Mouse (Mus musculus): ENCODE results near the gene Cpm. TPM values are rescaled to one million over a fixed set of nuclear protein-coding genes. Genes with fewer than 3 reads are reported as not detected.

Cpm gene
- polyA plus RNA-seq, 1 experiment from 2014 or later: 83.7 TPM

DNA sequence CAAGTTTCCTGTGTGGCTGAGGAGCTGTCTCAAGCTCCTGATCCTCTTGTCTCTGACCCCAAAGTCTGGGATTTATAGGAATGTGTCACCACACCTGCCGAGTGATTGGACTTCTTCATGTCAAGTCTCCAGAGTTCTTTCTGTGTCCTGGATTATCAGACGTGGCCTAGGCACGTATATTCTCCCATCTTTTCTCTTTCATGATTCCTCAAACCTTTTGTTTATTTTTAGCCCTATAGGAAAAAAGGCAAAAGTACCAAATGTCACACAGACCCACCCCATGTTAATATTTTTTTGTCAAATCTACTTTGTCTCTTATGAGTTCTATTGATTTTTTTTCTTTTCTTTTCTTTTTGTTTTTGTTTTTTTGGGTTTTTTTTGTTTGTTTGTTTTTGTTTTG, 19.3 kb downstream of the Cpm start:
- H3K27ac ChIP-seq (ENCODE audit: low read length): no peak overlapping the region
- no peaks in the 10 kb centered on the region for H3K36me3 ChIP-seq (ENCODE audit: control insufficient read depth, insufficient read depth, low read length)
- H3K9me3 ChIP-seq (ENCODE audit: control insufficient read depth, low read length): no peaks in the 10 kb centered on the region
- ATAC-seq (ENCODE audit: low read depth): no peak
- H3K27me3 ChIP-seq (ENCODE audit: control insufficient read depth, insufficient read depth, low read depth, low read length): no peaks in the 10 kb centered on the region
- WGBS: 69% methylated on average over 3 of the region's 3 CpGs
- no peak overlapping the region for H3K9ac ChIP-seq (ENCODE audit: low read length)
- H3K4me2 ChIP-seq (ENCODE audit: low read depth, low read length): no peak overlapping the region
- H3K4me3 ChIP-seq (ENCODE audit: low read length): no peak overlapping the region
- no peaks in the 10 kb centered on the region for H3K4me1 ChIP-seq (replicated peaks; ENCODE audit: control insufficient read depth, insufficient read depth, low read length)

DNA sequence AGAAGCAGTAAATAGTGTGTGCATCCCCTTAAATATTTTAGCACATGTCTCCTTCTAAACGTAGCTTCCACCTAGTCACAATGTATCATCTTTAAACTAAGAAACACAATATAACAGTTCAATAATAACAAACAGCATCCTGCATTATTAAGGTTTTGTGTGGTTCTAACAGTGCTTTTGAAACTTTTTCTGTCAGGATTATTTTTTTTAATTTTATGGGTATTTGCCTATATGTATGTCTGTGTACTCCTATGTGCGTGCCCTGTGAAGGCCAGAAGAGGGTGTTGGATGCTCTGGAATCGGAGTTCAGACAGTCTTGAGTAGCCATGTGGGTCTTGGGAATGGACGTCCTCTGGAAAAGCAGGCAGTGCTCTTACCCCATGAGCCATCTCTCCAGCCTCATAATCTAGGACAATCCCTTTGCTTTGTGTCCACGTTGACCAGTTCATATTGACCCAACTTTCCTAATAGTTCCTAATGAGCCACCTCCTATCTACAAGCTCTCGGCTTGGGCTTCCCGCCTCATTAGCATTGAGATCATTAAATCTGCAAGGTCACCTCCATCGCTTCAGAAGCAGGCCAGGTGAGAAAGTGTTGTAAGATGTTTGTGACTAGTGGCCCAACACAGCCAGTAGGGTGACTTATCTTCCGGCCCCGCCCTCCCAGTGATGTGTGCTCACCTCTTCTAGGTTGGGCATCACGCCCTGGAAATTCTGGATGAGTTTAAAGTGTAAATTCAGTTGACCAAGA, 20.2 kb downstream of the Cpm start:
- no peaks in the 10 kb centered on the region for H3K27me3 ChIP-seq (ENCODE audit: control insufficient read depth, insufficient read depth, low read depth, low read length)
- 85% methylated on average over 11 of the region's 11 CpGs for WGBS
- no peak overlapping the region for H3K4me2 ChIP-seq (ENCODE audit: low read depth, low read length)
- no peak overlapping the region for H3K4me3 ChIP-seq (ENCODE audit: low read length)
- no peak overlapping the region for H3K27ac ChIP-seq (ENCODE audit: low read length)
- H3K4me1 ChIP-seq (replicated peaks; ENCODE audit: control insufficient read depth, insufficient read depth, low read length): no peaks in the 10 kb centered on the region
- no peak overlapping the region for H3K9ac ChIP-seq (ENCODE audit: low read length)
- no peaks in the 10 kb centered on the region for H3K9me3 ChIP-seq (ENCODE audit: control insufficient read depth, low read length)
- ATAC-seq (ENCODE audit: low read depth): no peak
- H3K36me3 ChIP-seq (ENCODE audit: control insufficient read depth, insufficient read depth, low read length): no peaks in the 10 kb centered on the region

DNA sequence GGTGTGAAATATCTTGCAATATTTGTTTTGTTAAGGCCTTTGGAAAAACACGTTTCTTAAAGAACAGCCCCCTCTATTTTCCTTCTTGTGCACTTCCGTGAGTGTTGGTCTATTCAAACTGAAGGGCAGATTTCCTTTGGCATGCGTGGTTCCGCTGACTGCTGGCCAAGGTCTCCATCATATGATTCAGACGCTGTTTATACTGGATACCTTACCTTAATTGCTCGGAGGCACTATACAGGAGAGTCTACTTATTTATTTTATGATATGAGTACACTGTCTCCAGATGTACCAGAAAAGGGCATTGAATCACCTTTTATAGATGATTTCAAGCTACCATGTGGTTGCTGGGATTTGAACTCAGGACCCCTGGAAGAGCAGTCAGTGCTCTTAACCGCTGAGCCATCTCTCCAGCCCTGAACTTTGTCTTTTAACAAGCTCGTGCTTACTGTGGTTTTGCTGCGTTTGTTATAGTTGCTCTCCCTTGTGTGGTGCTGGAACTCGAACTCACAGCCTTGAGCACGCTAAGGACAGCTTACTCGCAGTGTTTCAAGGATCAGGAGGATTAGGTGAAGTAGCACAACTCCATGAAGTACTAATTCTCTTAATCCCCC, 20.8 kb downstream of the Cpm start:
- Histone ChIP-seq H3K9me3 (ENCODE audit: control insufficient read depth, low read length) (no peaks in the 10 kb centered on the region), H3K4me1 (replicated peaks; ENCODE audit: control insufficient read depth, insufficient read depth, low read length) (no peaks in the 10 kb centered on the region), H3K4me3 (ENCODE audit: low read length) (no peak overlapping the region), H3K36me3 (ENCODE audit: control insufficient read depth, insufficient read depth, low read length) (no peaks in the 10 kb centered on the region), H3K9ac (ENCODE audit: low read length) (no peak overlapping the region), H3K27ac (ENCODE audit: low read length) (no peak overlapping the region), H3K4me2 (ENCODE audit: low read depth, low read length) (no peak overlapping the region), H3K27me3 (ENCODE audit: control insufficient read depth, insufficient read depth, low read depth, low read length) (no peaks in the 10 kb centered on the region)
- ATAC-seq (ENCODE audit: low read depth): no peak
- 83% methylated on average over 12 of the region's 12 CpGs for WGBS

DNA sequence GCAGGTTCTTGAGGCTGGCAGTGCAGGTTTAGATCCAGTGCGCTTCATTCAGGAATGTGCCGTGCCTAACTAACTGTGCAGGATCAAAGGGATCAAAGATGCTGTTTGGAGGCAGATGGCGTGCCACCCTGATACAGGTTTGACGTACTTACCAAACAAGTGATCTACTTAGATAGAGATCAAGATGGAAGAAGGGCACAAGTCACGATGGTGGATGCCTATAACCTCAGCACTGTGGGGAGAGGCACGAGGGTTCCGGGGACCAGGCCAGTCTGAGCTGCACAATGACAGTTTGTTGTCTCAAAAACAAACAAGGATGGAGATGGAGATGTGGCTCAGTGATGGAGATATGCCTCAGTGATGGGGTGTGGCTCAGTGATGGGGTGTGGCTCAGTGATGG, 21.4 kb downstream of the Cpm start:
- WGBS: 77% methylated on average over 7 of the region's 7 CpGs
- Histone ChIP-seq H3K9ac (ENCODE audit: low read length) (no peak overlapping the region), H3K4me3 (ENCODE audit: low read length) (no peak overlapping the region), H3K27ac (ENCODE audit: low read length) (no peak overlapping the region), H3K4me2 (ENCODE audit: low read depth, low read length) (no peak overlapping the region), H3K36me3 (ENCODE audit: control insufficient read depth, insufficient read depth, low read length) (no peaks in the 10 kb centered on the region), H3K4me1 (replicated peaks; ENCODE audit: control insufficient read depth, insufficient read depth, low read length) (no peaks in the 10 kb centered on the region), H3K9me3 (ENCODE audit: control insufficient read depth, low read length) (no peaks in the 10 kb centered on the region), H3K27me3 (ENCODE audit: control insufficient read depth, insufficient read depth, low read depth, low read length) (no peaks in the 10 kb centered on the region)
- no peak for ATAC-seq (ENCODE audit: low read depth)

DNA sequence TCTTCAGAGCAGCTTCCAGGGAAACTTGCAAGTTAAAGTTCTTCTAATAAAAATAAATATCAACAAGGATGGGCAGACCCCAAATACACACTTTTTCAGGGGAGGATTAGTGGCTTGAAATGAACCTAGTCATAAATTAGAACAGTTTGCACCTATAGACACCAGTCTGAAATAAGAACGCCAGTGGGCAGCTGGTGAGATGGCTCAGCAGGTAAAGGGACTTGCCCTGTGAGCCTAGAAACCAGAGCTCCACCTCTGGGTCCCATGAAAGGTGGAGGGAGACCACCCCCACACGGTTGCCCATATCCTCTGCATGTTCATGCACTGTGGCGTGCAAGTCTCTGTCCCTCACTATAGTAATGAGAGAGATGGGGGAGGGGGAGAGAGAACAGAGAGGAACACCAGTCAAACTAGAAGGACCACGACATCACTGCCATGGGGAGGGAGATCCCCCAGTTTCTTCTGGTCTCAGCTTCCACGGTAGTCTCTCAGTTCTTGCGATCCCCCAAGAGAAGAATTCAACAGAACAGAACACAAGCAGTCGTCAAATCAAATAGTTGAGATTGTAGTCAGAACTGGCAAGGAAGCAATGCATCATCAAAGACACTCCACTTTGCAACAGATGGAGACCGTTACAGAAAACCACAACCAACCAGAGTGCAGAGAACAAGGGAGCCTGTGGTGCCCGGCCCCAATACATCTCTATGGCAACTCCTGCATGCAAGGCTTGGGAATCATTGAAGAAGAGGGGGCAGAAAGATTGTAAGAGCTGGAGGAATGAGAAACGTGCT, 22.5 kb downstream of the Cpm start:
- Histone ChIP-seq H3K36me3 (ENCODE audit: control insufficient read depth, insufficient read depth, low read length) (no peaks in the 10 kb centered on the region), H3K4me3 (ENCODE audit: low read length) (no peak overlapping the region), H3K9me3 (ENCODE audit: control insufficient read depth, low read length) (no peaks in the 10 kb centered on the region), H3K27ac (ENCODE audit: low read length) (no peak overlapping the region), H3K4me1 (replicated peaks; ENCODE audit: control insufficient read depth, insufficient read depth, low read length) (no peaks in the 10 kb centered on the region), H3K9ac (ENCODE audit: low read length) (no peak overlapping the region), H3K4me2 (ENCODE audit: low read depth, low read length) (no peak overlapping the region), H3K27me3 (ENCODE audit: control insufficient read depth, insufficient read depth, low read depth, low read length) (no peaks in the 10 kb centered on the region)
- ATAC-seq (ENCODE audit: low read depth): no peak
- 68% methylated on average over 10 of the region's 10 CpGs for WGBS

DNA sequence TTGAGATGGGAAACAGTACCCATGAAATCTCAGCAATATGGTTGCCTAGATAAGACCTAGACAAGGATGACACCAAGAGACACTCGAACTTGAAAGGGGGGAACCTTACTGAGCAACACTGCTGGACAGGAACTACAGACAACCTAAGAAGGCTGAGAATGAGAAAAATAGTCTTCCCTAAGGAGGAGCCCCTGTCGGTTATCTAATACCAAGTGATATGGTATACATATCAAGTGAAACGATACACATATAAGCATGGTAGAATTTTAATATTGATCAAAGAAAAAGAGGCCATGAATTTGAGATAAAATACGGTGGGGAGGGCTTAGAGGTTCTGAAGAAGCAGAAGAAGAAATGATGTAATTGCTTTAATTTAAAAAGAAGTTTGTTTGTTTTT, 23.1 kb downstream of the Cpm start:
- H3K4me3 ChIP-seq (ENCODE audit: low read length): no peak overlapping the region
- H3K9ac ChIP-seq (ENCODE audit: low read length): no peak overlapping the region
- no peaks in the 10 kb centered on the region for H3K36me3 ChIP-seq (ENCODE audit: control insufficient read depth, insufficient read depth, low read length)
- H3K27me3 ChIP-seq (ENCODE audit: control insufficient read depth, insufficient read depth, low read depth, low read length): no peaks in the 10 kb centered on the region
- whole genome bisulfite sequencing: 86% methylated on average over 4 of the region's 4 CpGs
- no peaks in the 10 kb centered on the region for H3K4me1 ChIP-seq (replicated peaks; ENCODE audit: control insufficient read depth, insufficient read depth, low read length)
- H3K9me3 ChIP-seq (ENCODE audit: control insufficient read depth, low read length): no peaks in the 10 kb centered on the region
- ATAC-seq (ENCODE audit: low read depth): no peak
- no peak overlapping the region for H3K4me2 ChIP-seq (ENCODE audit: low read depth, low read length)
- no peak overlapping the region for H3K27ac ChIP-seq (ENCODE audit: low read length)

DNA sequence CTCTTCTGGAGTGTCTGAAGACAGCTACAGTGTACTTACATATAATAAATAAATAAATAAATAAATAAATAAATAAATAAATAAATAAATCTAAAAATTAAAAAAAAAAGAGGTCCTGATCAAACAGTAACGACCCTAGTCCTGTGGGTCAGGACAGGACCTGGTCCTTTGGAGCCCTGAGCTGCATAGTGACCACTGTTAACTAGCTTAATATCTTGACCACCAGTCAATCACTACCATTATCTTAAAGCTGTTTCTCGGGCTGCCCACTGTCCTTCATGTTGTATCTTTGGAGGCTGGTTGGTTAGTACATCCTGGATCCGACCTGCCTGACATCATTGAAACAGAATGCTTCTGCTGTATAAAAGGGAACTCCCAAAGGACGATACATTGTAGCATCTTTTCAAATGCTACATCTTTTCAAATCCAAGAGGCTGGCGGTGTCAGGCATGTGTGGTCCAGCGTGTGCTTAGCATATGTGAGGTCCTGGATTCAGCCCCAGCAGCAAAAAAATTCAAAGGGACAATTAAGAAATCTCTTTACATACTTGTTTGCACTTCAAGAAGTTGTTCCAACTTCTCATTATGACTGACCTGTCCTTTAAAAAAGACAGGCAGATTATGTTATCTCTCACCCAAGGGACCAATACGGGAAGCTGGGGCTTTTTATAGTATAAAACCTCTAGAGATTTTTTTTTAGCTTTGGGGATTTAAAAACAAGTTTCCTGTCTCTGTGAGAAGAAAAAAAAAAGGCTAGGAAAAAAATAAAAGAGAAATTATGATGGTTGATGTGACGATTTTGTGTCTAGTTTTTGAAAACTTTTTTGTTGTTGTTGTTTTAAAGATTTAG, 23.9 kb downstream of the Cpm start:
- H3K27ac ChIP-seq (ENCODE audit: low read length): no peak overlapping the region
- 82% methylated on average over 8 of the region's 8 CpGs for WGBS
- H3K9ac ChIP-seq (ENCODE audit: low read length): no peak overlapping the region
- H3K36me3 ChIP-seq (ENCODE audit: control insufficient read depth, insufficient read depth, low read length): no peaks in the 10 kb centered on the region
- H3K27me3 ChIP-seq (ENCODE audit: control insufficient read depth, insufficient read depth, low read depth, low read length): no peaks in the 10 kb centered on the region
- H3K4me2 ChIP-seq (ENCODE audit: low read depth, low read length): no peak overlapping the region
- no peak for ATAC-seq (ENCODE audit: low read depth)
- H3K9me3 ChIP-seq (ENCODE audit: control insufficient read depth, low read length): no peaks in the 10 kb centered on the region
- H3K4me3 ChIP-seq (ENCODE audit: low read length): no peak overlapping the region
- H3K4me1 ChIP-seq (replicated peaks; ENCODE audit: control insufficient read depth, insufficient read depth, low read length): no peaks in the 10 kb centered on the region

DNA sequence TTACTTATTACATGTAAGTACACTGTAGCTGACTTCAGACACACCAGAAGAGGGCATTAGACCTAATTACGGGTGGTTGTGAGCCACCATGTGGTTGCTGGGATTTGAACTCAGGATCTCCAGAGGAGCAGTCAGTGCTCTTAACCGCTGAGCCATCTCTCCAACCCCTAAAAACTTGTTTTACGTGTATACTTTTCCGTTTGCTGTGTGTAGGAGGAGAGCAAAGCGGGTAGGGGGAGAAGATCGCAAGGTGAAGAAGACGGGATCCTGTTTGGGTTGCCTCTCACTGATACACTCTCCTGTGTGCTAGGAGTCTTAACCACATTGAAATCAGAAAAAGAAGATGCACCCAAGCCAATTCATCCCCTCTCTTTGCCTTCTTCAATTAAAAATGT, 24.5 kb downstream of the Cpm start:
- Histone ChIP-seq H3K4me2 (ENCODE audit: low read depth, low read length) (no peak overlapping the region), H3K9ac (ENCODE audit: low read length) (no peak overlapping the region), H3K9me3 (ENCODE audit: control insufficient read depth, low read length) (no peaks in the 10 kb centered on the region), H3K27me3 (ENCODE audit: control insufficient read depth, insufficient read depth, low read depth, low read length) (no peaks in the 10 kb centered on the region), H3K4me1 (replicated peaks; ENCODE audit: control insufficient read depth, insufficient read depth, low read length) (no peaks in the 10 kb centered on the region), H3K27ac (ENCODE audit: low read length) (no peak overlapping the region), H3K36me3 (ENCODE audit: control insufficient read depth, insufficient read depth, low read length) (no peaks in the 10 kb centered on the region), H3K4me3 (ENCODE audit: low read length) (no peak overlapping the region)
- WGBS: 87% methylated on average over 7 of the region's 7 CpGs
- no peak for ATAC-seq (ENCODE audit: low read depth)

All from lung, embryonic 16.5 days (tissue).